ENCODE assay signal across 8 mouse cellular contexts in genomic region chr7:6383044-6383455, GRCm38 (mm10). TPM values are rescaled to one million over a fixed set of nuclear protein-coding genes. Genes with fewer than 3 reads are reported as not detected.
A peak's percentile ranks its signal among the peaks of the same experiment; 100 is the strongest.
DNase-seq lines count a peak whose midpoint lies in the region; ATAC-seq and TF ChIP-seq lines count a peak whose summit lies in the region.

Gene Zfp28 (plus strand): TSS chr7:6383295.

- peak; percentile 44 for DNase-seq in c-Kit-negative CD71-positive TER-119-positive erythroid progenitor cells, embryonic 14.5 days (ENCODE audit: low read depth, low spot score)
- peak; percentile 78 for DNase-seq in fibroblast of lung, adult 2 months (ENCODE audit: low read depth)
- peak; percentile 95 to 97 for DNase-seq in kidney, postnatal 25 days
- peak; percentile 74 to 82 (median 77) for DNase-seq in liver, embryonic 14.5 days (ENCODE audit: low read depth in 3 of 3, low spot score in 3 of 3)
- DNase-seq in neural tube, embryonic 11.5 days (ENCODE audit: low spot score) = peak; percentile 94
- peak; percentile 95 for DNase-seq in stomach, postnatal 0 days (ENCODE audit: low spot score)

- TF ChIP-seq EP300 in liver, embryonic 14.5 days (IDR thresholded peaks at IDR 0.05; ENCODE audit: low read depth) = no peak
- no peak for TF ChIP-seq EP300 in stomach, postnatal 0 days (optimal IDR thresholded peaks at IDR 0.05)

- WGBS in heart, embryonic 15.5 days = 0% methylated on average over 28 of the region's 28 CpGs
- under 1% methylated on average over 28 of the region's 28 CpGs for WGBS in liver, embryonic 14.5 days (ENCODE audit: insufficient replicate concordance)
- under 1% methylated on average over 26 of the region's 28 CpGs for WGBS in neural tube, embryonic 11.5 days
- 0% methylated on average over 28 of the region's 28 CpGs for WGBS in stomach, postnatal 0 days

- no peaks in the 10 kb centered on the region for H3K27me3 ChIP-seq in heart, embryonic 15.5 days
- H3K27me3 ChIP-seq in liver, embryonic 14.5 days (ENCODE audit: control insufficient read depth, insufficient read depth, low read length) = no peaks in the 10 kb centered on the region
- no peaks in the 10 kb centered on the region for H3K27me3 ChIP-seq in neural tube, embryonic 11.5 days (ENCODE audit: control insufficient read depth, insufficient read depth, low read length)
- no peaks in the 10 kb centered on the region for H3K27me3 ChIP-seq in stomach, postnatal 0 days (ENCODE audit: control insufficient read depth, insufficient read depth, low read length)

- no peaks in the 10 kb centered on the region for H3K9me3 ChIP-seq in heart, embryonic 15.5 days (replicated peaks)
- H3K9me3 ChIP-seq in liver, embryonic 14.5 days (ENCODE audit: control insufficient read depth, low read length) = no peaks in the 10 kb centered on the region
- no peaks in the 10 kb centered on the region for H3K9me3 ChIP-seq in neural tube, embryonic 11.5 days (ENCODE audit: control insufficient read depth, low read length)
- no peaks in the 10 kb centered on the region for H3K9me3 ChIP-seq in stomach, postnatal 0 days (ENCODE audit: control insufficient read depth, low read length)

- no peaks in the 10 kb centered on the region for H3K36me3 ChIP-seq in heart, embryonic 15.5 days
- H3K36me3 ChIP-seq in liver, embryonic 14.5 days (replicated peaks; ENCODE audit: control insufficient read depth, insufficient read depth, low read depth) = no peaks in the 10 kb centered on the region
- no peaks in the 10 kb centered on the region for H3K36me3 ChIP-seq in neural tube, embryonic 11.5 days (ENCODE audit: control insufficient read depth, insufficient read depth, low read length)
- no peaks in the 10 kb centered on the region for H3K36me3 ChIP-seq in stomach, postnatal 0 days (ENCODE audit: control insufficient read depth, insufficient read depth, low read length)

- peak within 1 kb of the TSS; percentile 73 for H3K9ac ChIP-seq in heart, embryonic 15.5 days
- peak within 1 kb of the TSS; percentile 60 for H3K9ac ChIP-seq in liver, embryonic 14.5 days (replicated peaks)
- peak within 1 kb of the TSS; percentile 60 for H3K9ac ChIP-seq in neural tube, embryonic 11.5 days (ENCODE audit: low read length)
- peak within 1 kb of the TSS; percentile 71 for H3K9ac ChIP-seq in stomach, postnatal 0 days (ENCODE audit: low read length)

- ATAC-seq in CD4-positive, CD25-positive, alpha-beta regulatory T cell, adult 4 months = peak; percentile 94
- ATAC-seq in heart, embryonic 15.5 days (replicated peaks; ENCODE audit: insufficient number of reproducible peaks, insufficient read depth, low FRiP score, low read depth) = peak; percentile 96
- ATAC-seq in liver, embryonic 14.5 days (ENCODE audit: insufficient read depth) = peak; percentile 93
- ATAC-seq in neural tube, embryonic 11.5 days (ENCODE audit: insufficient read depth, low FRiP score, low TSS enrichment) = peak; percentile 96
- ATAC-seq in stomach, postnatal 0 days (ENCODE audit: low FRiP score, low TSS enrichment) = peak; percentile 99

- peak within 1 kb of the TSS; percentile 70 for H3K4me3 ChIP-seq in heart, embryonic 15.5 days
- H3K4me3 ChIP-seq in liver, embryonic 14.5 days (ENCODE audit: insufficient read depth in 1 of 2, low read depth in 2 of 2, low read length in 2 of 2) = peak within 1 kb of the TSS; percentile 64 to 67
- peak within 1 kb of the TSS; percentile 45 for H3K4me3 ChIP-seq in neural tube, embryonic 11.5 days (ENCODE audit: low read depth, low read length)
- peak within 1 kb of the TSS; percentile 58 for H3K4me3 ChIP-seq in stomach, postnatal 0 days (ENCODE audit: low read depth, low read length)

- peaks cover 15% of the 10 kb centered on the region for H3K4me1 ChIP-seq in heart, embryonic 15.5 days (replicated peaks)
- peaks cover 13 to 15% of the 10 kb centered on the region in 2 experiments for H3K4me1 ChIP-seq in liver, embryonic 14.5 days (replicated peaks; ENCODE audit: control insufficient read depth in 2 of 2, insufficient read depth in 2 of 2, low read length in 1 of 2)
- H3K4me1 ChIP-seq in neural tube, embryonic 11.5 days (ENCODE audit: control insufficient read depth, insufficient read depth, low read length) = peaks cover 4% of the 10 kb centered on the region; the same call in 1 of the 2 replicates
- peaks cover 3% of the 10 kb centered on the region; the same call in 1 of the 2 replicates for H3K4me1 ChIP-seq in stomach, postnatal 0 days (replicated peaks; ENCODE audit: control insufficient read depth, insufficient read depth)

- H3K4me2 ChIP-seq in heart, embryonic 15.5 days = peak within 1 kb of the TSS; percentile 82
- H3K4me2 ChIP-seq in liver, embryonic 14.5 days (ENCODE audit: low read depth) = peak within 1 kb of the TSS; percentile 83
- peak within 1 kb of the TSS; percentile 61 for H3K4me2 ChIP-seq in neural tube, embryonic 11.5 days (ENCODE audit: low read depth)
- peak within 1 kb of the TSS; percentile 89 for H3K4me2 ChIP-seq in stomach, postnatal 0 days (replicated peaks; ENCODE audit: low read depth)

- peak; percentile 56 for TF ChIP-seq CTCF in liver, embryonic 14.5 days (IDR thresholded peaks at IDR 0.05; ENCODE audit: low read depth)
- TF ChIP-seq CTCF in stomach, postnatal 0 days (IDR thresholded peaks at IDR 0.05; ENCODE audit: low read depth) = peak; percentile 60

- peak within 1 kb of the TSS; percentile 58 for H3K27ac ChIP-seq in heart, embryonic 15.5 days
- no peak within 1 kb of the TSS for H3K27ac ChIP-seq in liver, embryonic 14.5 days
- no peak within 1 kb of the TSS for H3K27ac ChIP-seq in neural tube, embryonic 11.5 days (ENCODE audit: low read depth, low read length)
- peak within 1 kb of the TSS; percentile 30; the same call in 1 of the 2 replicates for H3K27ac ChIP-seq in stomach, postnatal 0 days (replicated peaks)

RNA-seq across cellular contexts. Expression of gene Zfp28, which starts in this region (rescaled TPM):
- polyA plus RNA-seq in CD4-positive, CD25-positive, alpha-beta regulatory T cell, adult 4 months (2017; shearing (Covaris generic)) = 1 to 10 TPM; 4.0 to 5.5 TPM
- 8.0 and 8.8 TPM in 2 replicates for polyA plus RNA-seq in heart, embryonic 15.5 days (2015; fragmentation: Nextera tagmentation; extraction: Ambion mirVana)
- 0.63 and 1.0 TPM in 2 replicates for polyA plus RNA-seq in liver, embryonic 14.5 days (2012; rRNA removed)
- 0.91 and 1.2 TPM in 2 replicates for polyA plus RNA-seq in liver, embryonic 14.5 days (2014; fragmentation: Nextera tagmentation; extraction: Ambion mirVana)
- 14.4 and 14.9 TPM in 2 replicates for polyA plus RNA-seq in neural tube, embryonic 11.5 days (2014; fragmentation: Nextera tagmentation; extraction: Ambion mirVana)
- polyA plus RNA-seq in stomach, postnatal 0 days (2015; fragmentation: Nextera tagmentation; extraction: Ambion mirVana) = 2.4 and 2.6 TPM in 2 replicates

Comparison
In these comparisons a context has a peak if more than half of its experiments do, and no peak if none do; other contexts are left out.
1. DNase-seq: peak in every context shown above with its lines; median percentile 96 in kidney, postnatal 25 days; 95 in stomach, postnatal 0 days; 94 in neural tube, embryonic 11.5 days; 78 in fibroblast of lung, adult 2 months; 77 in liver, embryonic 14.5 days; 44 in c-Kit-negative CD71-positive TER-119-positive erythroid progenitor cells, embryonic 14.5 days.
2. H3K27ac ChIP-seq: peak in heart, embryonic 15.5 days (single experiment) and stomach, postnatal 0 days (single experiment); none in liver, embryonic 14.5 days (single experiment) and neural tube, embryonic 11.5 days (single experiment).
3. Peak in every context shown above with its lines, with median percentiles within 50 percentile points of each other: ATAC-seq, H3K4me2 ChIP-seq, H3K4me3 ChIP-seq and H3K9ac ChIP-seq.